Mouse (Mus musculus): ENCODE results near the gene Csta1. TPM values are rescaled to one million over a fixed set of nuclear protein-coding genes. Genes with fewer than 3 reads are reported as not detected.

Csta1 gene
- polyA plus RNA-seq (2014; fragmentation: Illumina TruSeq; extraction: RNeasy Lipid Tissue Mini Kit (QIAGEN cat#74804)): not detected

GRCm38 (mm10) chr16:36131141-36131540 lies at the start of gene Csta1:
Gene Csta1, minus strand, starts transcription at chr16:36131241.

GRCm38 (mm10) chr16:36156402-36156975 lies 25.4 kb upstream of the Csta1 start, which contains the start of gene Stfa2l1:
Gene Stfa2l1, plus strand, starts transcription at chr16:36156811.

GRCm38 (mm10) chr16:36071450-36072379 lies 59.3 kb downstream of the Csta1 start, which contains the start of the genes Fam162a and Ccdc58:
Gene Fam162a, minus strand, starts transcription at chr16:36071594.
Gene Ccdc58, plus strand, starts transcription at chr16:36071685.

Other genes with a start within 250 kb of the Csta1 start
- 39.7 TPM for gene Parp9, start 192.8 kb downstream of the Csta1 start, polyA plus RNA-seq (2014; fragmentation: Illumina TruSeq; extraction: RNeasy Lipid Tissue Mini Kit (QIAGEN cat#74804))
- 29.5 TPM for gene Dtx3l, start 192.1 kb downstream of the Csta1 start, polyA plus RNA-seq (2014; fragmentation: Illumina TruSeq; extraction: RNeasy Lipid Tissue Mini Kit (QIAGEN cat#74804))
- 104 TPM for gene Kpna1, start 152.5 kb downstream of the Csta1 start, polyA plus RNA-seq (2014; fragmentation: Illumina TruSeq; extraction: RNeasy Lipid Tissue Mini Kit (QIAGEN cat#74804))
- gene Wdr5b, start 90.1 kb downstream of the Csta1 start, polyA plus RNA-seq (2014; fragmentation: Illumina TruSeq; extraction: RNeasy Lipid Tissue Mini Kit (QIAGEN cat#74804)): 8.1 TPM
- 109 TPM for gene Fam162a, start 59.6 kb downstream of the Csta1 start, polyA plus RNA-seq (2014; fragmentation: Illumina TruSeq; extraction: RNeasy Lipid Tissue Mini Kit (QIAGEN cat#74804))
- gene Ccdc58, start 59.6 kb downstream of the Csta1 start, polyA plus RNA-seq (2014; fragmentation: Illumina TruSeq; extraction: RNeasy Lipid Tissue Mini Kit (QIAGEN cat#74804)): 179 TPM
- not detected for gene Stfa2l1, start 25.6 kb upstream of the Csta1 start, polyA plus RNA-seq (2014; fragmentation: Illumina TruSeq; extraction: RNeasy Lipid Tissue Mini Kit (QIAGEN cat#74804))
- not detected for gene Gm5483, start 53.0 kb upstream of the Csta1 start, polyA plus RNA-seq (2014; fragmentation: Illumina TruSeq; extraction: RNeasy Lipid Tissue Mini Kit (QIAGEN cat#74804))
- gene Gm5416, start 79.2 kb upstream of the Csta1 start, polyA plus RNA-seq (2014; fragmentation: Illumina TruSeq; extraction: RNeasy Lipid Tissue Mini Kit (QIAGEN cat#74804)): not detected
- not detected for gene 2010005H15Rik, start 90.2 kb upstream of the Csta1 start, polyA plus RNA-seq (2014; fragmentation: Illumina TruSeq; extraction: RNeasy Lipid Tissue Mini Kit (QIAGEN cat#74804))
- gene Stfa1, start 145.7 kb upstream of the Csta1 start, polyA plus RNA-seq (2014; fragmentation: Illumina TruSeq; extraction: RNeasy Lipid Tissue Mini Kit (QIAGEN cat#74804)): not detected
- gene BC117090, start 203.1 kb upstream of the Csta1 start, polyA plus RNA-seq (2014; fragmentation: Illumina TruSeq; extraction: RNeasy Lipid Tissue Mini Kit (QIAGEN cat#74804)): not detected
- not detected for gene BC100530, start 236.5 kb upstream of the Csta1 start, polyA plus RNA-seq (2014; fragmentation: Illumina TruSeq; extraction: RNeasy Lipid Tissue Mini Kit (QIAGEN cat#74804))

Measured in ovary, adult 10 weeks (tissue).